Mouse (Mus musculus): Measurements from ENCODE around the gene Snx8. TPM values are rescaled to one million over a fixed set of nuclear protein-coding genes. Genes with fewer than 3 reads are reported as not detected.
A peak's percentile ranks its signal among the peaks of the same experiment; 100 is the strongest.

The Snx8 gene
- total RNA-seq, 2 experiments from 2014 or later, result 6.6 to 11.1 TPM

DNA sequence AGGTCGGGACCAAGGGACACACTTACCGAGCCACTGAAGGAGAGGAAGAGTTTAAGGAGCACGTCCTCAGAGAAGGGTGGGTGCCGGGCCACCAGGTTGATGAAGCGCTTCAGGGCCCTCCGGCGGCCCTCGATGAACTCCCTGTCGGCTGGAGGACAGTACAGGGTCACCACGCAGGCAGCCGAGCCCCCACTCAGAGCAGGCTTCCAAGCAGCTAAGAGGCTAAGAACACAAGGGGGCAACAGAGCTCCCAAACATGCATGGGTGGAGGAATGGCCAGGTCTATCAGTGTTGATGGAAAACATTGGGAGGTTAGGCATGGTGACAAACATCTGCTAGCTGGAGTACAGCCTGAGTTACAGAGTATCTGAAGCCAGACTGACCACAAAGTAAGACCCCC, 33.1 kb downstream of the Snx8 start:
- no peak for ATAC-seq (replicated peaks; ENCODE audit: low FRiP score, low TSS enrichment, poor library complexity, severe bottlenecking)

DNA sequence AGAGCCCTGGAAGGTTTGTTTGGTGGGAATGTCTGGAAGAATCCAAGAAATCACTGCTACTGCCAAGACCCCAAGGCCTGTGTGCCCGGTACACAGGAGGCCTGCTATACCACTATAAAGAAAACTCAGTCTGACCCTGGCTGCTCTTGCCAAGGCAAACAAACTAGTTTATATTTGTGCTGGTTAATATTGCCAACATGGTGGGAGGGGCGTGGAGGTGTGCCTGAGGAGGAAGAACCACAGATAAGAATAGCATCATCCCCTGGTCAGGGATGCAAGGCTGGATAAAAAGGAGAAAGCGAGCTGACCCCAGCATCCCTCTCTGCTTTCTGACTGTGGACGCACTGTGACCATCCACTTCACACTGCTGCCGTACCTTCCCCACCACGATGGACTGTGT, 36.7 kb downstream of the Snx8 start:
- ATAC-seq (replicated peaks; ENCODE audit: low FRiP score, low TSS enrichment, poor library complexity, severe bottlenecking), result no peak

DNA sequence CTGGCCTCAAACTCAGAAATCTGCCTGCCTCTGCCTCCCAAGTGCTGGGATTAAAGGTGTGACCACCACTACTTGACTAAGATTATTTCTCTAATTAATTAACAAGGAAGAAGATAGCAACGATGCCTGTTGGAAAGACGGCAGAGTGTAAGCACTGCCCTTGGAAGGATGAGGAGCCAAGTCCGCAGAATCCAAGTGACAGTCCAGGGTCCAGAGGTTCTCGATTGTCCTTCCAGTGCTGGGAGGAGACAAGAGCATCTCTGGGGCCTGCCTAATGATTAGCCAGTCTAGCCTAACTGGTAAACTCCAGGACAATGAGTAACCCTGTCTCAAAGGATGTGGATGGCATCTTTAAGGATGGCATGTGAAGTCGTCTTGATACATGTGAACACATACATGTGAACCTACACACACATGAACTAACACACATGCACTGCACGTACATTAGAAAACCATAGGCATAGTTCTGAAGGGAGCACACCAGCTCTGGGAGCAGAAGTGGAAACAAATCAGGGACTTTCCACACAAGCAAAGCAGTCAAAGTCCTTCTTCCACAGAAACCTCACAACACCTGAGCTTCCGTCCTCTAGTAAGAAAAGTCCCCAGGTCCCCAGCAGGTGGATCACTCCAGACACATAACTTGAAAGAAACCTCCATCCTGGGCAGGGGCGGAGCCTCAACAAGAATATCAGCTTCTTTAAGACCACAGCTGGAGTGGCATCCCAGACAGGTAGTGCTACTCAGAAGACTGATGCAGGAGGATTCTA, 38.1 kb downstream of the Snx8 start:
- ATAC-seq (replicated peaks; ENCODE audit: low FRiP score, low TSS enrichment, poor library complexity, severe bottlenecking), result no peak

DNA sequence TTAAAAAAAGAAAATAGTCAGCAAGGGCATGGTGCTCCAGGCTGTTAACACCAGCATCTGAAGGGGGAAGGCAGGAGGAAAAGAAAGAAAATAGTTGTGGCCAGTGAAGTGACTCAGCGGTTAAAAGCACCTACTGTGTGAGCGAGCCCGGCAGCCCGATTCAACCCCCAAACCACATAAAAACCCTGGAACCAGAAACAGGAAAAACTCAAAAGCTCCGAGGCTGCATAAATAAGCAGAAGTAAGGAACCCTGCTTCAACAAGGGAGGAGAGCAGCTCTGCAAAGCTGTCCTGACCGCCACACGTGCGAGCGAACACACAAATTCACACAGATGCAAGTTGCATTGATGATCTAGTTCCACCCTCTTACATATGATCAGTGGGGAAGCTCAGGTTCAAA, 39.2 kb downstream of the Snx8 start:
- ATAC-seq (replicated peaks; ENCODE audit: low FRiP score, low TSS enrichment, poor library complexity, severe bottlenecking), result no peak

DNA sequence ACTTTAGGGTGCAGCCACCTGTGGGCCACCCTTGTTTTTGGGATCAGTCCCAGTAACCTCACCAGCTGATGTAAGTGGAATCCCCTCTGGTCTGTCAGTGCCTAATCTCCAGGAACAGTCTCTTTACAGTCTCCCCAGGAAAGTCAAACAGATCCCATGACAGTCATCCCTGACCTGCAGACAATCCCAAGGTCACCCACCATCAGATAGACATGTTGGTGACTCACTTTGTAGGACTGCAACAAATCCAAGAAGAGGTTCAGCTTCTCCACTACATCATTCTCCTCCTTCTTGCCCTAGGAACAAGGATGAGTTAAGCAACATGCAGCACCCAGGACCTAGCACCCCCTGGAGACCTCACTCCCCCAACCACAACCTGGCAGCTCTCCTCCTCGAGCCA, 43.0 kb downstream of the Snx8 start:
- no peak for ATAC-seq (replicated peaks; ENCODE audit: low FRiP score, low TSS enrichment, poor library complexity, severe bottlenecking)

DNA sequence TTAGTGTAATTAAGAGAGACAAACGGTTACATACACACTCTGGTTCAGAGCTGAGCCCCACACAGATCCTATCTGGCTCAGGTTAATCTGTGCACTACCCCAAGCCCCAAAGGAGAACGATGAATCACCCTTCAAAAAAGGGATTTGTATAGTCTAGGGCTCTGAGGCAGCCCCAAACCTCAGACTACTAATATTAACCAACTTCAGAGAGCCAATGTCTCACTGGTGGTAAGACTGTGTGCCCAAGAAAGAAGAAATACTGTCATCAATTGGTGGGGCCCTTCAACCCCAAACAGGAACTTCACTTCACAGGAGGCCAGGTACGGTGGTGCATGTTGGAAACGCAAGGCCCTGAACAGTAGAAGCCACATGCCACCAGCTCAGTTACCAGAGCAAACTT, 43.8 kb downstream of the Snx8 start:
- no peak for ATAC-seq (replicated peaks; ENCODE audit: low FRiP score, low TSS enrichment, poor library complexity, severe bottlenecking)

DNA sequence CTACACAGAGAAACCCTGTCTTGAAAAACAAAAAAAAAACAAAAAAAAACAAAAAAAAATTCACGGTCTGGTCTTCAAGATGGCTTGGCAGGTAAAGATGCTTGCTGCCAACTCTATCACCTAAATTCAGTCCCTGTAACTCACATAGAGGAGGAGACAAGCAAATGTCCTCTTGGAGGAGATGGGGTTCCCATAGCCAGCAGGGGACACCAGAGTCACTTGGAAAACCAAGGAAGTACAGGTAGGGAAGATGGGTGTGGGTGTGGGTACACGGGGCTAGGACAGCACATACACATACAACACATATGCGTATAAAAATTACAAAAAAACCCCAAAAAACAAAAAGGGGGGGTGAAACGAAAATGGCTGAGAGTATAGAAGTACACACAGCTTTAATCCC, 46.2 kb downstream of the Snx8 start:
- no peak for ATAC-seq (replicated peaks; ENCODE audit: low FRiP score, low TSS enrichment, poor library complexity, severe bottlenecking)

DNA sequence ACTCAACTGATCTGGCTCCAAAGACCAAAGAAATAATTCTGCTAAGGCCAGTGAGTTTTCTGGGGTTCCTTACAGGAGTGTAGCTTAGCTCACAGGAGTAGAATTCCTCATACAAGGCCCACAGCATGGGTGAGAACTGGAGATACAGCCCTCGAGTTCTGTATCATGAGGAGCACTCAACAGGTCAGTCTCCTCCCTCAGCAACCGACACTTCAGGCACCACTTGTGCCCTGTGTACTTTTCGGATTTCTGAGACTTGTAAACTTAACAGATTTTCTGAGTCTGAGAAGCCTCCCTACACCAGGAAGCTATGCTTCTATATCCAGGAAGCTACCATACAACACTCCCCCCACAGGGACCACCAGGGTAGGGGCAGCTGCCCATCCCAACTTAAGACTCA, 49.2 kb downstream of the Snx8 start:
- no peak for ATAC-seq (replicated peaks; ENCODE audit: low FRiP score, low TSS enrichment, poor library complexity, severe bottlenecking)

DNA sequence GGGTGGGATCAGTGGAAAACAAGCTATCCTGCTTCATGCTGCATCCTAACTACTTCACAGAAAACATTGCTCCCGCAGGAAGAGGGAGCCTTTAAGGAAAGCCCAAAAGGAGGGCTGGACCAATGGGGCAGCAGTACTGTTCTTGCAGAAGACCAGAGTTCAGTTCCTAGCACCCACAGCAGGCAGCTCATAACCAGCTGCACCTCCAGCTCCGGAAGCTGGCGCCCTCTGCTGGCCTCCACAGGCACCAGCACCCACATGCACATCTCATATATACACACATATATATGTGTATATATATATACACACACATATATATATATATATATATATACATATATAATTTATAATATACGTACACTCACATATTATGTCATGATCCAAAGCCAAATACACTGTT, 50.3 kb downstream of the Snx8 start:
- no peak for ATAC-seq (replicated peaks; ENCODE audit: low FRiP score, low TSS enrichment, poor library complexity, severe bottlenecking)

DNA sequence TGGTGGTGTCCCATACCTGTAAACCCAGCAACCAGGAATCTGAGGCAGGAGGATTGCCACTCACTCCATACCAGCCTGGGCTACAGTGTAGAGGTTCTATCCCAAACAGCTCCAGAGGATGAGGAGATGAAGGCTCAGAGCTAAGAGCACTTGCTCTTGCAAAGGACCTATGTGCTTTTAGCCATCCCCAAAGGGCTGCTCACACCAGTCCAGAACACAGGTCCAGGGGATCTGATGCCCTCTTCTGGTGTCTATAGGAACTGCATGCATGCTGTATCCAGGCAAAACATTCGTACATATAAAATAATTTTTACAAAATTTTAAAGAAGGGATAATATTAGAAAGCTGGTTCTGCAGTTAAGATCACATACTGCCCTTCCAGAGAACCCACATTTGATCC, 52.4 kb downstream of the Snx8 start:
- no peak for ATAC-seq (replicated peaks; ENCODE audit: low FRiP score, low TSS enrichment, poor library complexity, severe bottlenecking)

DNA sequence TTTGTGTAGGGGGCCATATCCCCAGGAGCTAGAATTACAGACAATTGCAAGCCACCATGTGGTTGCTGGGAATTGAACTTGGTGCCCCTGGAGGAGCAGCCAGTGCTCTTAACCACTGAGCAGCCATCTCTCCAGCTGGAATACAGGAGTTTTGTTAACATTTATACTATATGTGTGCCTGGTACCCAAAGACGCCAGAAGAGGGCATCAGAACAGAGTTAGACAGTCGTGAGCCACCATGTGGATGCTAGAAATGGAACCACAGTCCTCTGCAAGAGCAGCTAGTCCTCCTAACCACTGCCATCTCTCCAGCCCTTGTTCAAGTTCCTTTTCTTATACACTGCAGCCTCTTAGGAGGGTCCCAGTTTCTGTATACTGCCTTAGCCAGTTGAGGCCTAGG, 55.4 kb downstream of the Snx8 start:
- peak; percentile 45 for ATAC-seq (replicated peaks; ENCODE audit: low FRiP score, low TSS enrichment, poor library complexity, severe bottlenecking)

DNA sequence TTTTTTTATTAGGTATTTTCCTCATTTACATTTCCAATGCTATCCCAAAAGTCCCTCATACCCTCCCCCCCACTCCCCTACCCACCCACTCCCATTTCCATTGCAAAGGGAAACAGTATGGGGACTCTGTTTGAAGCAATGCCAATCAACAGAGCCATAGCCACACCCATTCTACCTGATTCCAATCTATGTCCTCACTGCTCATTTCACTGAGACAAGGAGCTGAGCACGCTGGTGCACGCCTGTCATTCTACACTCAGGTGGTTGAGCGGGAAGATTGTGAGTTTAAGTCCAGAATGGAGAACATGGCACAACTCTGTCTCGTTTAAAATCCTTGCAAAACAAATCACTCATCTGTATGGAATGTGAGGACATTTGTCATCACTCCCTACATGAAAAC, 56.5 kb downstream of the Snx8 start:
- 0 out of 2 replicates have a peak, but pooled peaks have one; percentile 22 for ATAC-seq (replicated peaks; ENCODE audit: low FRiP score, low TSS enrichment, poor library complexity, severe bottlenecking)

DNA sequence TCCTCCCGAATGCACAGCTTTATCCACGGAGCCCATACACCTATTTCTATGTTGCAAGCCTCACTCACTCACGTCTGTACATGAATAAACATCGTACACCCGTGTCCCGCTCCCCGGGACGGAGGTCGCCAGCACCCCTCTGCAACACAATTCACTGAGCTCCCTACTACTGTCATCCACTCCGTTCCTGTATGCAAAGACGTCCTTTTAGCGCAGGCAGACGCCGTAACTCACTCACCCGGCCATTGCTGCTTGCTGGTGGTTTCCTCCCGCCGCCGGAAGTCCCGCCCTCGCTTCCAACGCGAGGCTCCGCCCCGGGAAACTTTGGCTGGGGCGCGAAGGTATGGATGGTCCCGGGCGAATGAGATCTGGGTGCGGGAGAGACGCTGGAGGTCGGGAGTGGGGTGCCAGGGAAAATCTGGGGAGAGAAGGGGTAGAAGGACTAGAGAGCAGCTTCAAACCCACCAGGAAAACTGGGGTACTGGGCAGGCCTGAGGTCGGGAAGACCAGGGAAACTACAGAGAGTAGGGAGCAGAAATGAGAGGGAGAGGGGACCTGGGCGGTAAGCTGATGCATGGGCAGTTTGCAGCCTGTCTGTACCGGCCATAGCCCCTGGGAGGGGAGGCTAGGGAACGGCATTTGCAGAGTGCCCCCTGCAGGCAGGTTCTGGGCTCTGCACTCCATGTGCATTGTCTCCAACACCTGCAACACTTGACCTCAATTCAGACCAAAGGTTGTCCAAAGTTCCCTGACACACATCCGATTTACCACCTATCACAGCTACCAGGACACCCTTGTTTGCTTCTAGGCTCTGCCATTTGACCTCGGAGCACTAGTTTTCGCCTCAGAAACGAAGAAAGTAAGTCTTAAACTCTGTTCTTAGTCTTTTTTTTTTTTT, 57.2 kb downstream of the Snx8 start, which contains the start of gene Mrm2:
Mrm2 (minus strand) TSS at position 284 of the 898 bp plus-strand sequence.
- ATAC-seq (replicated peaks; ENCODE audit: low FRiP score, low TSS enrichment, poor library complexity, severe bottlenecking), result peak; percentile 89

DNA sequence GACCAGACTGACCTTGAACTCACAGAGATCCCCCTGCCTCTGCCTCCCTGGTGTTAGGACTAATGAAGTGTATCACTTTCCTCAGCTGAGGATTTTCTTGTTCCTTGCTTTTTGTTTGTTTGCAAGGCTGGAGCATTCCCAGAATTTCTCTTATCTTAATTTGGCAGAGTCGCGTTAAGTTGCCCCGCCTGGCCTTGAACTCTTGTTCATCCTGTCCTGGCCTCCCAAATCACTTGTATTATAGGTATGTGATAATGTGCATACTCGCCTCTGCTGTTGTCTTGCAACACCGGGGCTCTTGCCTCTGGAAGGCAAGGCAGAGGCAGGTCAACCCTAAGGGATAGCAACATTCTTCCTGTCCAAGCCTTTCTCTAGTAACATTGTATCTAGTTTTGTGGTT, 65.0 kb downstream of the Snx8 start:
- no peak for ATAC-seq (replicated peaks; ENCODE audit: low FRiP score, low TSS enrichment, poor library complexity, severe bottlenecking)

DNA sequence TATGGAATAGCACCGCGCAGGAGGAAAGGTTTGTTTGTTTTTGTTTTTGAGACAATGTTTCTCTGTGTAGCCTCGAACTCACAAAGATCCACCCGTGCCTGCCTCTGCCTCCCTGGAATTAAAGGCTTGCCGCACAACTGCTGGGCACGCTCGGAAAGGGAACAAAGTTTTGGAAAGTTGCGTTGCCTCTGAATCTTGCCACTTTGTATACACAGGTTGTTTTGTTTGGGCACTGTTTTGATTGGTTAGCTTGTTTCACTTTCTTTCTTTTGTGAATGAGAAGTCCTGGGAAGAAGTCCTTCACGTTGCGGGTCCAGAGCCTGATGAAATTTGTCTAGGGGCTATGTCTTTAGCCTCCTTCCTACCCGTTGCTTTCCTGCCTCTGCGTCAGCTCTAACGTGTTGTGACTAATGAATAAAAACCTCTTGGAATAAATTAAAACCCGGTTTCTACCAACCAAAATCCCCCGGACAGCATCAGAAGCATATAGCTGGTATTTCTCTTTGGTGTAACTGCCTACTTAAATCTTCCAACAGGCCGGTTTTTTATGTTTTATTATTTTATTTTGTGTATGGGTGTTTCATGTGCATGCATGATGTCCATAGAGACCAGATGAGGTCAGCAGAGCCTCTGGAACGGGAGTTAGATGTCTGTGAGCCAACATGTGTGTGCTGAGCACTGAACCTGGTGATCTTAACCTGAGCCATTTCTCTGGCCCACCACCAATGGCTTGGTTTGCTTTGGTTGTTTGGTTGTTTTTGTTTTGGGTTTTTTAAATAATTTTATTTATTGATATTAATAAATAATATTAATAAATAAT, 67.1 kb downstream of the Snx8 start:
- ATAC-seq (replicated peaks; ENCODE audit: low FRiP score, low TSS enrichment, poor library complexity, severe bottlenecking), result peak; percentile 27

DNA sequence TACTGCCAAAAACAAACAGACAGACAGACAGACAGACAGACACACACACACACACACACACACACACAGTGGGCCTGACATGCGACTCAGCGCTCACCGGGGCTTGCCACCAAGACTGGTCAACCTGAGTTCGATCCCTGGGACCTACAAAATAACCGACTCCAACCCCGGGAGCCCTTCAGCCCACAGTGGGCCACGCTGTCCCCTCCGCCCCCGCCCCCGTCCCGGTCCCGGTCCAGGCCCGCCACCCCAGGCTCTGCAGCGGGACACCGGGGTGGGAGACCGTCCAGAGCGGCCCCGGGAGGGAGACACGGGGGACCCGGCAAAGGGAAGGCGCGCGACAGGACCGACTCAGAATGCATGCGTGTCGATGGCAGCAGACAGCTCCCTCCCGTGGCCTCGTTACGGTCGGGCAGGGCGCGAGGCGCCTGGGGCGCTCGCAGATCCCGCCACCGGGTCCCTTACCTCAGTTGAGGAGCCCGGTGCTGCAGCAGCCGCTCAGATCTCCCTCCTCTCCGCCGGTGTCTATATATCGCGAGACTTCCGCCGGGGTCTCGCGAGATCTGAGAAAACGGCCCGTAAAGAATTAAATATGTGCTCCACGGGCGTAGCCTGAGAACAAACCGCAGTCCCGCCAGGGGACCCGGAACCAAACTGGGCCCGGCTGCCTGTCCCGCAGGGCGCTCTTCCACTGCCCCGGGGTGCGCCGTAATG, 67.9 kb downstream of the Snx8 start, which contains the start of the genes Mad1l1 and Nudt1:
Mad1l1 (minus strand) TSS at position 511 of the 714 bp plus-strand sequence.
Nudt1 (plus strand) TSS at position 615 of the 714 bp plus-strand sequence.
- peak; percentile 84 for ATAC-seq (replicated peaks; ENCODE audit: low FRiP score, low TSS enrichment, poor library complexity, severe bottlenecking)

DNA sequence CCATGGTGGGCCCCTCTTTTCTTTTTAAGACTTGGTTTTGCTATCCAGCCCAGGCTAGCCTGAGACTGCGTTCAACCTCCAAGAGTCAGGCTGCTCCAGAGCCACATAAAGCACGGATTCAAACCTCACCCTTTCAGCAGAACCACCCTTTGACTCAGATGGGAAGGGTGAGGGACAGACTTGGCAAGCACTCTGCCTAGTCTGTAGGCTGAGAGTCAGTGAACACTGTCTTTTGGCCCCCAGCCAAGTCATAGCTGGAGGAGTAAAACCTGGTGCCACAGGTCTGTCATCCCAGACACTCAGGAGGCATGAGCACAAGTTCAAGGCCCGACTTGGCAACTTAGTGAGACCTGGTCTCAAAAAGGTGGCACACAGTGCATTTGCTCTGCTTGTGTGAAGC, 72.3 kb downstream of the Snx8 start:
- ATAC-seq (replicated peaks; ENCODE audit: low FRiP score, low TSS enrichment, poor library complexity, severe bottlenecking), result no peak

DNA sequence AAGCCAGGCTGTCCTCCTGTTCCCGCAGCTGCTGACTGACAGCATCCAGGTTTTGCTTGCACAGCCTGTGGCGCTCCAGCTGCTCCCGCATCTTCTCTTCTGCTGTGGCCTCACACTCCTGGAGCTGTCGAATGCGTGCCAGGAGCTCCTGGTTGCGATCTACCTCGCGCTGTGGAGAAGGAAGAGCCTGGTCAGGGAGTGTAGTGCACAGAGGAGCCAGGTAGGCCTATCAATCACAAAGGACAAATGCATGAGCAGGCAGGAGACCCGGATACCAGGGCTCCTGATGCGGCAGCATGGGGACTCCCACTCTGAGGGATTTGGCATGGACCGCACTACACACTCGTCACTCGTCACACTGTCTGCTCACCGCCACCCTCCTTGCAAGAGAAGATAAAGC, 81.5 kb downstream of the Snx8 start:
- ATAC-seq (replicated peaks; ENCODE audit: low FRiP score, low TSS enrichment, poor library complexity, severe bottlenecking), result no peak

DNA sequence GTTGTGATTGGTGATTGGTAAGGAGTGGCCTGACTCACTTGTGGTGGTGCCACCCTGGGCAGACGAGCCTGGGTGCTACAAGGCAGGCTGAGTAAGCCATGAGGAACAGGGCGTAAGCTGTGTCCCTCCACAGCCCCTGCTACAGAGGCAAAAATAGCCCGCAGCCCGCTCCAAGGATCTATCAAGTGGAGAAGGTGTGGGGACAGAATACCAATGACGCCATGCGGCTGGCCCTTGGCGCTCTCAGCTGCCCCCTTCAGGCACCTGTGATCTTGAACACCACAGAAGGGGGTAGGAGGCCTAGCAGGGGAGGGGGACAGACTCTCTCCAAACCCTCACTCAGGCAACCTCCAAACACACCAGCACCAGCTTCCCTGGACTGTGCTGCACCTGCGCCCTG, 83.0 kb downstream of the Snx8 start:
- no peak for ATAC-seq (replicated peaks; ENCODE audit: low FRiP score, low TSS enrichment, poor library complexity, severe bottlenecking)
